Mouse (Mus musculus): ENCODE measurements around the gene Ppwd1. TPM values are rescaled to one million over a fixed set of nuclear protein-coding genes. Genes with fewer than 3 reads are reported as not detected.
"Not testable (repeated sequence)": the region's sequence is repeated elsewhere in the genome, so short reads cannot be mapped to it uniquely, and the experiment has no call there.

Ppwd1 gene
- polyA plus RNA-seq (2016; fragmentation: Nextera tagmentation; extraction: Ambion mirVana) = 12.5 and 17.4 TPM in 2 replicates

GRCm38 (mm10) chr13:104228384-104229066, at the start of gene Ppwd1, which contains the start of gene Cenpk:
Gene Ppwd1 (minus strand): TSS chr13:104228843.
Gene Cenpk (plus strand): TSS chr13:104228611.
- Histone ChIP-seq H3K9me3 (no peaks in the 10 kb centered on the region), H3K36me3 (peaks cover 16% of the 10 kb centered on the region; the same call in 1 of the 2 replicates), H3K27ac (peak within 1 kb of the TSS; percentile 95), H3K4me3 (peak within 1 kb of the TSS; percentile 78), H3K4me1 (replicated peaks) (peaks cover 20% of the 10 kb centered on the region), H3K27me3 (ENCODE audit: insufficient read depth, poor library complexity, severe bottlenecking) (no peaks in the 10 kb centered on the region)
- DNase-seq (ENCODE audit: low spot score) = peak; percentile 99
- WGBS = under 1% methylated on average over 55 of the region's 55 CpGs

DNA sequence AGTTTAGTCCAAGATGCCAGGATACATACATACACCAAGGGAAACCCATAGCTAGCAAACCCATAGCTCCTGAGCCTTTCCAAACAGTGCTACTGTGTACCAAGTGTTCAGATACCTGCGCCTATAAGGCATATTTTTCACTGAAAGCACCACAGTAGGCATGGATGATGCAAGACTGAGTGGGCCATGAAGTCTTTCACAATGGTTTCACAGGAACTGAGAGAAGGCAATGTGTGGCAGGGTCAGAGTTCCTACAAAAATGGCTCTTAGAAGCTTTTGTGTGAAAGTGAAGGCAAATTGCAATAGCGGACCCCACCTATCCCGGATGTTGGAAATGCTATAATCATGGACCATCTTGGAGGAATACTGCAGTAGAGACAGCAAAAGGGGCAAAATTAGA, 30.4 kb upstream of the Ppwd1 start:
- 94% methylated on average over 3 of the region's 3 CpGs for WGBS
- DNase-seq (ENCODE audit: low spot score) = no peak

DNA sequence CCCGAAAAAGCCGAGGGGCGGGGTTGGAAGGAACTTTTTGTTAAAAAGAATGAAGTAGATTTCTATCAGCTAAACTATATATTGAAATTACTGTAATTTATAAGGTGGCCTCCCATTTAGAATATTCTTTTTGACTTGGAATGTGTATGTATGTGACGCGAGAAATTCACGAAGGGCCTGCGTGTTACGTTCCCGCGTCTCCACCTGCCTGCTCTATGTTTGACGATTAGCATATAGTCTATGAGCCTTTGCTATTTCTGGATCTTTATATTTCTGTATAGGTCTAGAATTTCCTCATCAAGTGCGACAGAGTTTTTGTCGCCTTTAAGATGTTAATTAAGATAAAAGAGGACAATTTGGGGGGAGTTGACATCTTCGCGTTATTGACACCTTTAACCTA, 538 bp upstream of the Ppwd1 start:
- Histone ChIP-seq H3K36me3 (peaks cover 15% of the 10 kb centered on the region), H3K27me3 (ENCODE audit: insufficient read depth, poor library complexity, severe bottlenecking) (no peaks in the 10 kb centered on the region), H3K4me3 (peak overlapping the region; percentile 78), H3K9me3 (no peaks in the 10 kb centered on the region), H3K27ac (peak overlapping the region; percentile 95), H3K4me1 (replicated peaks) (peaks cover 20% of the 10 kb centered on the region)
- WGBS = 7% methylated on average over 15 of the region's 15 CpGs
- DNase-seq (ENCODE audit: low spot score) = no peak

More for the DNA sequence above, 30.4 kb upstream of the Ppwd1 start:
- no peak overlapping the region for H3K27ac ChIP-seq
- no peaks in the 10 kb centered on the region; the same call in 1 of the 2 replicates for H3K9me3 ChIP-seq
- H3K36me3 ChIP-seq = no peaks in the 10 kb centered on the region
- H3K4me1 ChIP-seq (replicated peaks) = no peaks in the 10 kb centered on the region
- no peaks in the 10 kb centered on the region for H3K27me3 ChIP-seq (ENCODE audit: insufficient read depth, poor library complexity, severe bottlenecking)
- H3K4me3 ChIP-seq = no peak overlapping the region

DNA sequence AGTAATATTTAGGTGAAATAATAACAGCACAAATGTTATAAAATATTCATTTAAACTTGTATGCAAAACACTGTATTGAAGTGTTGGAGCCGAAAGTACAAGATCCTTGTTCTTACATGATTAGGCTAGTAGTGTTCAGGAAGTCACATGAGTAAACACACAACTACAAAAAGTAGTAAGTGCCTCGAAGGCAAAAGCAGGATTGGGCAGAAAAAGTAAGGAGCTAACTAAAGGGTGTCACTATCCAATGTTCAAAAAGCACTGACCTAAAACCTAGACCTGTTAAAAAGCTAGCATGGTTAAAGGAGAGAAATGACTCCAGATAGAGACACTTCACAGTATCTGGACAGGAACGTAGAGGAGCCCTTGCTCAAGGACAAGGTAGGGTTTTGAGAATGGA, 1.2 kb downstream of the Ppwd1 start:
- Histone ChIP-seq H3K27me3 (ENCODE audit: insufficient read depth, poor library complexity, severe bottlenecking) (no peaks in the 10 kb centered on the region), H3K4me1 (replicated peaks) (peaks cover 20% of the 10 kb centered on the region), H3K4me3 (peak overlapping the region; percentile 78), H3K27ac (no peak overlapping the region), H3K36me3 (peaks cover 21% of the 10 kb centered on the region), H3K9me3 (no peaks in the 10 kb centered on the region)
- no peak for DNase-seq (ENCODE audit: low spot score)
- WGBS = 80% methylated on average over 3 of the region's 3 CpGs

- no peak for DNase-seq (ENCODE audit: low spot score)
- Histone ChIP-seq H3K27ac (no peak overlapping the region), H3K27me3 (ENCODE audit: insufficient read depth, poor library complexity, severe bottlenecking) (no peaks in the 10 kb centered on the region), H3K4me1 (replicated peaks) (no peaks in the 10 kb centered on the region), H3K9me3 (no peaks in the 10 kb centered on the region), H3K4me3 (no peak overlapping the region), H3K36me3 (peaks cover 66% of the 10 kb centered on the region)
- WGBS = 80% methylated on average over 1 of the region's 1 CpGs
Measured at GRCm38 (mm10) chr13:104204313-104204712, 24.3 kb downstream of the Ppwd1 start.

DNA sequence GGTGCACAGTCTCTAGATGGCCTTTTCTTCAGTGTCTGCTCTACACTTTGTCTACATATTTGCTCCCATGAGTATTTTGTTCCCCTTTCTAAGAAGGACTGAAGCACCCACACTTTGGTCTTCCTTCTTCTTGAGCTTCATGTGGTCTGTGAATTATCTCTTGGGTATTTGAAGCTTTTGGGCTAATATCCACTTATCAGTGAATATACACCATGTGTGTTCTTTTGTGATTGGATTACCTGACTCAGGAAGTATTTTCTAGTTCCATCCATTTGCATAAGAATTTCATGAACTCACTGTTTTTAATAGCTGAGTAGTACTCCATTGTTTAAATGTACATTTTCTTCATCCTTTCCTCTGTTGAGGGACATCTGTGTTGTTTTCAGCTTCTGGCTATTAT, 32.8 kb downstream of the Ppwd1 start:
- not testable (repeated sequence) for H3K4me3 ChIP-seq; H3K27ac ChIP-seq; DNase-seq (ENCODE audit: low spot score); H3K27me3 ChIP-seq (ENCODE audit: insufficient read depth, poor library complexity, severe bottlenecking); H3K9me3 ChIP-seq; H3K4me1 ChIP-seq (replicated peaks)
- H3K36me3 ChIP-seq = peaks cover 73% of the 10 kb centered on the region

GRCm38 (mm10) chr13:104187357-104187756, 41.3 kb downstream of the Ppwd1 start:
- no peak overlapping the region for H3K27ac ChIP-seq
- no peak for DNase-seq (ENCODE audit: low spot score)
- H3K4me3 ChIP-seq = no peak overlapping the region
- H3K4me1 ChIP-seq (replicated peaks) = no peaks in the 10 kb centered on the region
- no peaks in the 10 kb centered on the region for H3K27me3 ChIP-seq (ENCODE audit: insufficient read depth, poor library complexity, severe bottlenecking)
- H3K9me3 ChIP-seq = no peaks in the 10 kb centered on the region
- peaks cover 73% of the 10 kb centered on the region for H3K36me3 ChIP-seq
- 94% methylated on average over 4 of the region's 4 CpGs for WGBS

GRCm38 (mm10) chr13:104179176-104179888, 49.3 kb downstream of the Ppwd1 start:
- Histone ChIP-seq H3K27me3 (ENCODE audit: insufficient read depth, poor library complexity, severe bottlenecking) (no peaks in the 10 kb centered on the region), H3K27ac (peak overlapping the region; percentile 93), H3K9me3 (no peaks in the 10 kb centered on the region), H3K4me1 (replicated peaks) (peaks cover 20% of the 10 kb centered on the region), H3K4me3 (peak overlapping the region; percentile 90), H3K36me3 (peaks cover 33% of the 10 kb centered on the region)
- DNase-seq (ENCODE audit: low spot score) = no peak
- 27% methylated on average over 13 of the region's 13 CpGs for WGBS

DNA sequence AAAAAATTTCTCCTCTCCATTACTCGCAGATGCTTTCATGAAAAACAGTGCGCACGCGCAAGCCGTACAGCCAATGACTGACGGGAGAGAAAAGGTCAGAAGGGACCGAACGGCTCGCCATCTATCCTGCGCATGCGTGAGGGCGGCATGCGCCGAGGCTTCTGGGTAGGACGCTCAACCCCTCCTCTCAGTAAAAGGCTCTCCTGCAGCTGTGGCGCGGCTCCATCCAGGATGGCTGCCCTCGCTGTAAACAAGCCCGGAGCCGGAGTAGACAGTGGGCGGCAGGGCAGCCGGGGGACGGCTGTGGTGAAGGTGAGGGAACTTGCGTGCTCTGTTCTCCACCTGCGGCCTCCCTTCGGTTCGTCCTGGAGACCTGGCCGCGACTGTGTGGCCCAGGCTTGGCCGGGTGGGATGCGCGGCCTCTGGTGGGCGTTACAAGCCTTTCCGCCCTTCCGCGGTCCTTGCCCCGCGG, 50.0 kb downstream of the Ppwd1 start, which contains the start of gene Trim23:
Gene Trim23 (plus strand): TSS at position 148 of the 472 bp plus-strand sequence.
- H3K27ac ChIP-seq = peak within 1 kb of the TSS; percentile 93
- WGBS = under 1% methylated on average over 38 of the region's 38 CpGs

GRCm38 (mm10) chr13:104177796-104178649, 50.6 kb downstream of the Ppwd1 start, which contains the start of gene Trappc13:
Gene Trappc13 (minus strand): TSS chr13:104178469.
- Histone ChIP-seq H3K4me3 (peak within 1 kb of the TSS; percentile 90), H3K4me1 (replicated peaks) (peaks cover 20% of the 10 kb centered on the region), H3K27me3 (ENCODE audit: insufficient read depth, poor library complexity, severe bottlenecking) (no peaks in the 10 kb centered on the region), H3K27ac (peak within 1 kb of the TSS; percentile 93), H3K9me3 (no peaks in the 10 kb centered on the region), H3K36me3 (peaks cover 28% of the 10 kb centered on the region)
- DNase-seq (ENCODE audit: low spot score) = peak; percentile 89
- WGBS = under 1% methylated on average over 32 of the region's 32 CpGs

More for the DNA sequence above, 50.0 kb downstream of the Ppwd1 start, which contains the start of gene Trim23:
- H3K4me3 ChIP-seq = peak within 1 kb of the TSS; percentile 90
- peaks cover 20% of the 10 kb centered on the region for H3K4me1 ChIP-seq (replicated peaks)
- peaks cover 30% of the 10 kb centered on the region for H3K36me3 ChIP-seq
- H3K9me3 ChIP-seq = no peaks in the 10 kb centered on the region
- peak; percentile 96 for DNase-seq (ENCODE audit: low spot score)
- H3K27me3 ChIP-seq (ENCODE audit: insufficient read depth, poor library complexity, severe bottlenecking) = no peaks in the 10 kb centered on the region

DNA sequence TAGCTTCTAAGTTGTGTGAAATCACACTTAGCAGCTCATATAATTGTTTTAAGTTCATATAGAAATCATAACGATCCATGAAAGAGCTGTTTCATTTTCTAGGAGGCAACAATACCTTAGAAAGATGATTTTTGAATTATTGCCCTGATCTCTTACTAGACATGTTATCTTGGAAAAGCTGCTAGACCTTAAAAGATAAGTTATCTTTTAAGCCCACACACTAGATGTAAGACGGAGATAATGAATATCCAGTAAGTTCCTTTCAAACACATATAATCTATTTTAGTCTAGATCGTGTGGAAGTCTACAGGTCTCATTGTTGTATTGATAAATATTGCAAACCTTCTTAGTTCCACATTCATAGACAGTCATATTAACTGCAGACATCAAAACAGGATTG, 51.8 kb downstream of the Ppwd1 start:
- peaks cover 20% of the 10 kb centered on the region for H3K4me1 ChIP-seq (replicated peaks)
- H3K9me3 ChIP-seq = no peaks in the 10 kb centered on the region
- no peak overlapping the region for H3K27ac ChIP-seq
- peaks cover 23% of the 10 kb centered on the region for H3K36me3 ChIP-seq
- H3K4me3 ChIP-seq = peak overlapping the region; percentile 90
- WGBS = 87% methylated on average over 3 of the region's 3 CpGs
- DNase-seq (ENCODE audit: low spot score) = no peak
- H3K27me3 ChIP-seq (ENCODE audit: insufficient read depth, poor library complexity, severe bottlenecking) = no peaks in the 10 kb centered on the region

DNA sequence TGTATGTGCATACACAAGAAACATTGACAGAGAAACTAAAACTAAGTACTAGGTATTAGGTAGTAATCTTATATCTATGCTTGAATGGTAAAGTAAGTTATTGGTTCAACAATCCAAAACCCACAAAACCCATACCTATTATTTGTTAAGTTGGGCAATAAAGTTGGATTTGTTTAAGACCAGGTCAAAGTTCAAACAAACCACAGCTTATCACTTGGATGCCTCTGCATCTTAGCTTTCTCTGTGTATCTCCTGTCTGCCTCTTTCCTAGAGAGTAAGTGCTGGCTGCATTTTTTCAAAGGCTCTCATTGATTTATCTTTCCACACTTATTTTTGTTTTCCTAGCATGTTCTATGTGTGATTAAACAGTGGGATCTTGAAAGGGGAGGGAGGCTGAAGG, 56.1 kb downstream of the Ppwd1 start:
- H3K9me3 ChIP-seq = 0 out of 2 replicates have a peak, but pooled peaks cover 3% of the 10 kb centered on the region
- no peak overlapping the region for H3K27ac ChIP-seq
- DNase-seq (ENCODE audit: low spot score) = no peak
- H3K36me3 ChIP-seq = peaks cover 38% of the 10 kb centered on the region
- H3K4me3 ChIP-seq = no peak overlapping the region
- no peaks in the 10 kb centered on the region for H3K27me3 ChIP-seq (ENCODE audit: insufficient read depth, poor library complexity, severe bottlenecking)
- H3K4me1 ChIP-seq (replicated peaks) = peaks cover 12% of the 10 kb centered on the region
